Mouse (Mus musculus) cortical plate, adult 2 months (tissue): Measurements from ENCODE around the gene Erv3.

Source experiments
- CTCF ChIP-seq: fragments of 200-500 bp; IDR thresholded peaks from 2 replicates; pipeline ENCODE4 v1.5.1; 2011; ENCODE audit warnings: mild to moderate bottlenecking, control low read depth, low read length; ENCODE audit not compliant: insufficient read depth; ENCODE audit errors: extremely low read depth
- POLR2A ChIP-seq: fragments of 200-500 bp; IDR thresholded peaks from 2 replicates; pipeline ENCODE4 v1.6.1; 2011; ENCODE audit warnings: mild to moderate bottlenecking, low read length, control low read depth; ENCODE audit not compliant: insufficient read depth; ENCODE audit errors: extremely low read depth

GRCm38 (mm10) chr2:131842568-131842967, 17.0 kb downstream of the Erv3 start:
- no peak for TF ChIP-seq CTCF
- TF ChIP-seq POLR2A: no peak
